Mouse (Mus musculus) heart, embryonic 10.5 days (tissue): ENCODE measurements around the gene Podxl2. TPM values are rescaled to one million over a fixed set of nuclear protein-coding genes. Genes with fewer than 3 reads are reported as not detected.
A peak's percentile ranks its signal among the peaks of the same experiment; 100 is the strongest.

Source experiments
- DNase-seq: peaks from one replicate; pipeline ENCODE4 v3.0.0-alpha.2; 2017; ENCODE audit warnings: low spot score
- H3K27ac ChIP-seq: fragments of 300-500 bp; sonication (generic); 2 replicates; pipeline ENCODE4 v1.5.1; 2016; ENCODE audit warnings: mild to moderate bottlenecking
- H3K27me3 ChIP-seq: fragments of 300-500 bp; sonication (generic); 2 replicates; pipeline ENCODE4 v1.6.1; 2016; ENCODE audit warnings: mild to moderate bottlenecking; ENCODE audit not compliant: poor library complexity, insufficient read depth, severe bottlenecking
- H3K36me3 ChIP-seq: fragments of 300-500 bp; sonication (generic); 2 replicates; pipeline ENCODE4 v1.6.1; 2016; ENCODE audit warnings: mild to moderate bottlenecking, moderate library complexity
- H3K4me1 ChIP-seq: fragments of 300-500 bp; sonication (generic); 2 replicates; pipeline ENCODE4 v1.6.1; 2016; ENCODE audit warnings: mild to moderate bottlenecking
- H3K4me3 ChIP-seq: fragments of 300-500 bp; sonication (generic); 2 replicates; pipeline ENCODE4 v1.5.1; 2016; ENCODE audit warnings: mild to moderate bottlenecking, moderate library complexity
- H3K9me3 ChIP-seq: fragments of 300-500 bp; sonication (generic); 2 replicates; pipeline ENCODE4 v1.6.1; 2016; ENCODE audit warnings: mild to moderate bottlenecking, moderate library complexity
- WGBS: fragments of 180-500 bp; shearing (Covaris S2); methylation state at CpG from one replicate; pipeline ENCODE4 v1.1.7; 2016; 5-methylcytosine and 5-hydroxymethylcytosine counted together
- polyA plus RNA-seq: library from polyadenylated mRNA; unstranded; fragments of >200 nt; fragmentation: Nextera tagmentation; extraction: Ambion mirVana; gene quantifications from 2 replicates; pipeline ENCODE4 v1.2.1, GENCODE M21; 2016

The Podxl2 gene
- polyA plus RNA-seq, 1 experiment from 2014 or later, result 26.7 TPM

- H3K27ac ChIP-seq, result no peak overlapping the region
- peaks cover 96% of the 10 kb centered on the region for H3K36me3 ChIP-seq
- WGBS, result 94% methylated on average over 17 of the region's 17 CpGs
- no peaks in the 10 kb centered on the region for H3K9me3 ChIP-seq
- H3K27me3 ChIP-seq, result no peaks in the 10 kb centered on the region
- no peak for DNase-seq
- H3K4me3 ChIP-seq, result no peak overlapping the region
- no peaks in the 10 kb centered on the region for H3K4me1 ChIP-seq
Observed at GRCm38 (mm10) chr6:88884690-88885089, 9.8 kb upstream of the Podxl2 start.

DNA sequence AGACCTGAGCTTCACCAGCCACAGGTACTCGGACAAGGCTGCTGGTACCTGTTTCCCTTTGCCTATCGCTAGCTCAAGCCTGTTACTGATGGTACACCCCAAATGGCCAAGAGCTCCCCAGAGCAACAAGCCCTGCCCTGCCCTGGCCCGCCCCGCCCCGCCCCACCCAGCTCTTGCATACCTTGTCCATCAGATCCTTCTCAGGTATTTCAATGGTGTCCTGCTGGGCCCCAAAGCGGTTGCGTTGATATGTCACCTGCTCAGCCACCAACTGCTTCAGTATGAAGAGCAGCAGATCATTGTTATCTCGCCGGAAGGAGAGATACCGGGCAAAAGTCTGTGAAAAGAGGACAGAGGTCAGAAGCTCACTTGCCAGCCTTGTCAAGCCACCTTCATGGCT is 9.4 kb upstream of the Podxl2 start:
- H3K27ac ChIP-seq, result no peak overlapping the region
- no peak for DNase-seq
- H3K27me3 ChIP-seq, result no peaks in the 10 kb centered on the region
- WGBS, result 91% methylated on average over 10 of the region's 10 CpGs
- no peaks in the 10 kb centered on the region for H3K9me3 ChIP-seq
- H3K4me3 ChIP-seq, result no peak overlapping the region
- no peaks in the 10 kb centered on the region for H3K4me1 ChIP-seq
- H3K36me3 ChIP-seq, result peaks cover 91% of the 10 kb centered on the region

DNA sequence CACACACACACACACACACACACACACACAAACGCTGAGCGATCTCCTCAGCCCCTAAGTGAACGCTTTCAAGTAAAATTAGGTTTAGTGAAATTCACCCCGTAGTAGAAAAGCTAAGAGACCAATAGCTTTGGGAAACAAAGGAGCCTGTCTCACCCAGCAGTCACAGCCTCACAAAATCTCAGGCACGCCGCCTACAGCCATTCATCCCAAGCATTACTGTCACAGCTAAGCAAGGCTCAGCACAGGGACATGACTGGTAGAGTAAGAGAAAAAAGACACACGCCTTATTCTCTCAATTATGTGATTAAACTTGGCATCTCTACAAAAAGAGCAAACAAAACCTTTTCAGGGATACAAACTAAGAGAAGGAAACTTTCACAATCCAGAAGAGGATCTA is 6.5 kb upstream of the Podxl2 start:
- H3K27ac ChIP-seq, result no peak overlapping the region
- 87% methylated on average over 7 of the region's 7 CpGs for WGBS
- no peaks in the 10 kb centered on the region for H3K27me3 ChIP-seq
- no peak for DNase-seq
- H3K4me3 ChIP-seq, result no peak overlapping the region
- H3K36me3 ChIP-seq, result peaks cover 63% of the 10 kb centered on the region
- no peaks in the 10 kb centered on the region for H3K4me1 ChIP-seq
- H3K9me3 ChIP-seq, result no peaks in the 10 kb centered on the region

- peaks cover 15% of the 10 kb centered on the region for H3K27me3 ChIP-seq
- DNase-seq, result no peak
- H3K27ac ChIP-seq, result no peak overlapping the region
- no peaks in the 10 kb centered on the region for H3K9me3 ChIP-seq
- WGBS, result 65% methylated on average over 4 of the region's 4 CpGs
- peaks cover 44% of the 10 kb centered on the region for H3K36me3 ChIP-seq
- peaks cover 7% of the 10 kb centered on the region for H3K4me1 ChIP-seq
- H3K4me3 ChIP-seq, result no peak overlapping the region
Observed at GRCm38 (mm10) chr6:88879471-88879870, 4.6 kb upstream of the Podxl2 start.

- Histone ChIP-seq H3K36me3 (no peaks in the 10 kb centered on the region), H3K27me3 (peaks cover 45% of the 10 kb centered on the region), H3K9me3 (no peaks in the 10 kb centered on the region), H3K27ac (peak overlapping the region; percentile 86), H3K4me3 (peak overlapping the region; percentile 81), H3K4me1 (peaks cover 19% of the 10 kb centered on the region)
- DNase-seq, result no peak
- WGBS, result 5% methylated on average over 74 of the region's 74 CpGs
Observed at GRCm38 (mm10) chr6:88873965-88874867, 628 bp downstream of the Podxl2 start.

DNA sequence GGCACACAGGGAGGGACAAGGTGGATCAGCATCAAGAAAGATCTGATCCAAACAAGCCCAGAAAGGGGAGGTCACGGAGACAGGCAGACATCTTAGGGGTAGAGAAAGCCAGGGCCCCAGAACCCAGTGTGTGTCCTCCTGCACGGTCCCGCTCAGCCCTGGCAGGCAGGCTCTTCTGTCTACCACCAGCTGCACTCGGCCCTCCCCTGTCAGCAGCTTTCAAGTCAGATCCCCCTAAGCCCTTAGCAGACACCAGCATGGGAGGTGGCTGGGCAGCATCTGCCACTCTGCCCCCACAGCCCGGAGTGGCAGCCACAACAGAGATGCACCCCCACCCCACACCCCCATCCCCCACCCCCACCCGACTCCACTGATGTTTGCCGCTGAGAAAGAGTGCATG is 2.0 kb downstream of the Podxl2 start:
- WGBS, result 26% methylated on average over 7 of the region's 7 CpGs
- H3K4me1 ChIP-seq, result peaks cover 19% of the 10 kb centered on the region
- H3K27me3 ChIP-seq, result peaks cover 45% of the 10 kb centered on the region
- no peak for DNase-seq
- no peak overlapping the region for H3K4me3 ChIP-seq
- H3K36me3 ChIP-seq, result no peaks in the 10 kb centered on the region
- H3K27ac ChIP-seq, result no peak overlapping the region
- H3K9me3 ChIP-seq, result no peaks in the 10 kb centered on the region

- no peak for DNase-seq
- no peaks in the 10 kb centered on the region for H3K36me3 ChIP-seq
- peaks cover 19% of the 10 kb centered on the region for H3K4me1 ChIP-seq
- 50% methylated on average over 8 of the region's 8 CpGs for WGBS
- H3K4me3 ChIP-seq, result no peak overlapping the region
- H3K27ac ChIP-seq, result no peak overlapping the region
- no peaks in the 10 kb centered on the region for H3K9me3 ChIP-seq
- H3K27me3 ChIP-seq, result peaks cover 45% of the 10 kb centered on the region
Observed at GRCm38 (mm10) chr6:88871546-88871945, 3.3 kb downstream of the Podxl2 start.

GRCm38 (mm10) chr6:88870594-88870993 is 4.2 kb downstream of the Podxl2 start:
- H3K27ac ChIP-seq, result no peak overlapping the region
- H3K27me3 ChIP-seq, result peaks cover 40% of the 10 kb centered on the region
- peaks cover 19% of the 10 kb centered on the region for H3K4me1 ChIP-seq
- WGBS, result 67% methylated on average over 4 of the region's 4 CpGs
- no peak overlapping the region for H3K4me3 ChIP-seq
- no peaks in the 10 kb centered on the region for H3K9me3 ChIP-seq
- H3K36me3 ChIP-seq, result no peaks in the 10 kb centered on the region
- DNase-seq, result no peak

GRCm38 (mm10) chr6:88869459-88869858 is 5.4 kb downstream of the Podxl2 start:
- H3K27ac ChIP-seq, result no peak overlapping the region
- no peaks in the 10 kb centered on the region for H3K36me3 ChIP-seq
- H3K4me3 ChIP-seq, result no peak overlapping the region
- no peak for DNase-seq
- peaks cover 39% of the 10 kb centered on the region for H3K27me3 ChIP-seq
- H3K4me1 ChIP-seq, result peaks cover 12% of the 10 kb centered on the region; the same call in 1 of the 2 replicates
- H3K9me3 ChIP-seq, result no peaks in the 10 kb centered on the region
- 80% methylated on average over 7 of the region's 7 CpGs for WGBS

- peaks cover 2% of the 10 kb centered on the region; the same call in 1 of the 2 replicates for H3K4me1 ChIP-seq
- H3K4me3 ChIP-seq, result no peak overlapping the region
- H3K9me3 ChIP-seq, result no peaks in the 10 kb centered on the region
- H3K27ac ChIP-seq, result no peak overlapping the region
- WGBS, result 79% methylated on average over 7 of the region's 7 CpGs
- 0 out of 2 replicates have a peak, but pooled peaks cover 9% of the 10 kb centered on the region for H3K27me3 ChIP-seq
- H3K36me3 ChIP-seq, result peaks cover 8% of the 10 kb centered on the region; the same call in 1 of the 2 replicates
- DNase-seq, result no peak
Observed at GRCm38 (mm10) chr6:88865704-88866103, 9.1 kb downstream of the Podxl2 start.

DNA sequence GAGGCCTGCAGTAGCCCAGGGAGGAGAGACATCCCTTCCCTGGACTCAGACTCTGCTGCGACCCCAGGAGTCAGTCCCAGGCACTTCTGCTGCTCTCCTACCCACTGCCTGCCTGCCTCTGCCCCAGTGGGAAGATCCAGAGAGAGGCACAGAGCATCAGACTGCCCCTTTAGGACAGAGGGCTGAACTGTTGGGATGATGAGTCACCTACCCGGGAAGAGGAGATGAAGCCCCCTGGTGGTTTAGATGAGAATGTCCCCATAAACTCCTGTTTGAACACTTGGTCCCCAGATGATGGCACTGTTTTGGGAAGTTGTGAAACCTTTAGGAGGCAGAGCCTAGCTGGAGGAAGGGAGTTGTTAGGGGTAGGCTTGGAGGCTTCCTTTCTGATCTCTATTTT is 13.9 kb downstream of the Podxl2 start:
- 12% methylated on average over 2 of the region's 2 CpGs for WGBS
- Histone ChIP-seq H3K27ac (no peak overlapping the region), H3K36me3 (peaks cover 8% of the 10 kb centered on the region; the same call in 1 of the 2 replicates), H3K4me3 (no peak overlapping the region), H3K27me3 (0 out of 2 replicates have a peak, but pooled peaks cover 9% of the 10 kb centered on the region), H3K4me1 (peaks cover 21% of the 10 kb centered on the region), H3K9me3 (no peaks in the 10 kb centered on the region)
- DNase-seq, result no peak

GRCm38 (mm10) chr6:88858341-88858740 is 16.5 kb downstream of the Podxl2 start:
- Histone ChIP-seq H3K27ac (peak overlapping the region; percentile 89), H3K4me1 (peaks cover 21% of the 10 kb centered on the region), H3K4me3 (no peak overlapping the region), H3K9me3 (no peaks in the 10 kb centered on the region), H3K36me3 (peaks cover 8% of the 10 kb centered on the region; the same call in 1 of the 2 replicates), H3K27me3 (no peaks in the 10 kb centered on the region)
- 55% methylated on average over 7 of the region's 7 CpGs for WGBS
- DNase-seq, result no peak

DNA sequence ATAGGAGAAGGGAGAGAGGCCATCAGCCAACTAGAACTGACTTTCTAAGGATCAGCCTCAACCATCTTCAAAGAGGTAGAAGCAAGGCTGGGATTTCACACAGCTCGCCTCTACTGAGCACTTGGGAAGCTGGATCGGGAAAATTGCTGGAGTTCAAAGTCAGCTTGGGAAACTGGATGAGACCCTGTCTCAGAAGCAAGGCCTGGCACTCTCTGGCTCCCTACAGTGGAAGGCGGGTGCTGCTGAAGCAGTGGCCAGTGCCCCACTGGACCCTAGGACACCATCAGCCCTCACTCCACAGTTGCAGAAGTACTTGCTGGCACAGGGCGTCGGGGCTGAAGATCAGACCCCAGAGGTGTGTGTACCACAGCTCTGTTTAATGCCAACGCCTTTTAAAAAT is 17.0 kb downstream of the Podxl2 start:
- Histone ChIP-seq H3K4me3 (no peak overlapping the region), H3K36me3 (peaks cover 8% of the 10 kb centered on the region; the same call in 1 of the 2 replicates), H3K27ac (peak overlapping the region; percentile 89), H3K9me3 (no peaks in the 10 kb centered on the region), H3K27me3 (no peaks in the 10 kb centered on the region), H3K4me1 (peaks cover 26% of the 10 kb centered on the region)
- no peak for DNase-seq
- WGBS, result 68% methylated on average over 6 of the region's 6 CpGs
